Mouse (Mus musculus): ENCODE data around the gene Gtf3c6.

Gene Gtf3c6

DNA sequence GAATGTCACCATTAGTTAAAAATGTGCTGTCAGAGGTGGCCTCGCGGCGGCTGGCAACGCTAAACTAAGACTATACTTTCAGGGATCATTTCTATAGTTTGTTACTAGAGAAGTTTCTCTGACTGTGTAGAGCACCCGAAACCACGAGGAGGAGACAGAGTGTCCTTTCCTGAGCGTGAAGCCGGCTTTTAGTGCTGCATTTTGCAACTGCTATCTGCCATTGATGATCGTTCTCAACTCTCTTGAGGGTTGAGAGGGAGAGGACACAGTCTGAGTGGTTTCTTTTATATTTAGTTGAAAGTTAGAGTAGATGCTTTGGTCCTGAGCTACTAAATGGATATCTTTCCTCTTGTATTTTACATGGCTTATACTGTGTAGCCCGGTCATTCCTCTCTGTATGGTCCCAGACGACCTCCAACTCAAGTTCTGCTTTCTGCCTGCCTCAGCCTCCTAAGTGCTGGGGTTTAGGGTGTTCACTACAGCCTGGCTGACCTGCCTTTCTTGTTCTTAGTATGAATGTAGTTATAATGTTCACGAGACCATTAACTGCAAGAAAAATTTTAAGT is 576 bp upstream of the Gtf3c6 start:
- DNase-seq, result peak; percentile 85

DNA sequence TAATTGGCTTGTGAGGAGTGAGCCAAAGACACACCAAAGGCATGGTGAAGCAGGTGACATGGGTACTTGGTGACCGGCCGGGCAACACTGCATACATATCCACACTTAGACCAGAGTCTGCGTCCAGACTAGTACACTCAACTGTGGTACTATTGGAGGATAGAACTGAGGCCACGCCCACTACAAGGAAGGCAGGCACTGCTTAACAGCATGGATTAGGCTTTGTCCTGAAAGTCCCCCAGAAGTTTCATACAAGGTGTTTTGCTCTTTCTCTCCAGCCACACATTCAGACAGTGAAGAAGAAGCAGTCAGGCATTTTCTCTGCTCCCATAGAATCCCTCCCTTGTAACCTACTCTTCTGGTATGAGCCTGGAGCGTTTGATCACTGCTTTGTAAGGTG is 1.2 kb downstream of the Gtf3c6 start:
- DNase-seq, result peak; percentile 69

DNA sequence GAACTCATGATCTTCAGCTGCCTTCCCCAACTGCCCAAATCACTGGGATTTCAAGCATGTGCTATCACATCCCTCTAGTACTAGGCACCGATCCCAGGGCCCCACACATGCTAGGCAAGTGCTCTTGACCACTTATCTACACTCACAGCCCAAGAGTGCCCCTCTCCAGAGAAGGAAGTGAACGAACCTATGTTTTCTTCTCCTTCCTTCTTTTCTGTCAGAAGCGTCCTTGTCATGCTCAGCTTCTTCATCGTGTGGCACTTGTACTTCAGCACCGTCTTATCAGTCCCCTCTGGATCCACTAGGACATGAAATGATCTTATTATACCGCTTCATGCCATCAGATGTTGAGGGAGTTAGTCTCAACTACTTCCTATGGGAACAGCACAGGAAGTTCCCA is 6.9 kb downstream of the Gtf3c6 start:
- no peak for DNase-seq

DNA sequence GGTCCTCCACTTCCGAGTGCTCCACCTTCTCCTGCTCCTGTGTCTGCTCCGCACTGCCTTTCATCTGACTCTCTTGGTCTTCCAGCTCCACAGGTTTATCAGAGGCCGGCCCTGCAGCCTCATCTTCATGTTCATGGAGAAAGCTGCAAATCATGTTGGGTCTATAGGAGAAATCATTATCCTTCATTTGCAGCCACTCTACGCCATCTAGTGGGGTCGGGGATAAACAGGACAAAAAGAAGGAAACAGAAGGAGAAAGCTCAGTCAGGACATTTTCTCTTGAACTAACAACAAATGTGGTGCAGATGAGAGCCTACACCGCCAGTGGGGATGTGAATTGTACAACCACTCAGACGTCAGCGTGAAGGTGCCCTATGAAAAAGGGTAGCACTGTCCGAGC is 8.3 kb downstream of the Gtf3c6 start:
- peak; percentile 51 for DNase-seq

DNA sequence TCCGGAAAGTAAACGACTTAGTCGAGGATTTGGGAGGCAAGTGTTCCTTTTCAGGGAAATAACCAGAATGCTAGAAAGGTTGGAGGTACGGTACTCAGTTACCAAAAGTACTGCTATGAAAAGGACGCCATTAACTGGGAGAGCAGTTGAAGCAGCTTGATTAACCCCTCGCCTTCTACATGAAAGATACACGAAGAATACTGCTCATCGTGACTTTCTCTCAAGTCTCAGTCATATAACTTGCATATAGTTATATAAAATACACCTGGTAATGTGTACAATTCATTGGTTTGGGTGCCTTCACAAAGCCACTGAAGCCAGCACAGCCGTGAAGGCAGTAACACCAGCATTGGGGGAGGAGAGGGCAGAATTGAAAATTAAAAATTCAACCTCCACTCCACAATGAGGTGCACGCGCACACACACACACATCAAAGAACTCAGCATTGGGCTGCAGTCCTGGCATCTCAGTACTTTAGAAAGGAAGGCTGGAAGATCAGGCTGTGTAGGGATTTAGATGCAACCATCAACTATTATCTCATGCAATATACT is 10.7 kb downstream of the Gtf3c6 start:
- DNase-seq, result peak; percentile 14

DNA sequence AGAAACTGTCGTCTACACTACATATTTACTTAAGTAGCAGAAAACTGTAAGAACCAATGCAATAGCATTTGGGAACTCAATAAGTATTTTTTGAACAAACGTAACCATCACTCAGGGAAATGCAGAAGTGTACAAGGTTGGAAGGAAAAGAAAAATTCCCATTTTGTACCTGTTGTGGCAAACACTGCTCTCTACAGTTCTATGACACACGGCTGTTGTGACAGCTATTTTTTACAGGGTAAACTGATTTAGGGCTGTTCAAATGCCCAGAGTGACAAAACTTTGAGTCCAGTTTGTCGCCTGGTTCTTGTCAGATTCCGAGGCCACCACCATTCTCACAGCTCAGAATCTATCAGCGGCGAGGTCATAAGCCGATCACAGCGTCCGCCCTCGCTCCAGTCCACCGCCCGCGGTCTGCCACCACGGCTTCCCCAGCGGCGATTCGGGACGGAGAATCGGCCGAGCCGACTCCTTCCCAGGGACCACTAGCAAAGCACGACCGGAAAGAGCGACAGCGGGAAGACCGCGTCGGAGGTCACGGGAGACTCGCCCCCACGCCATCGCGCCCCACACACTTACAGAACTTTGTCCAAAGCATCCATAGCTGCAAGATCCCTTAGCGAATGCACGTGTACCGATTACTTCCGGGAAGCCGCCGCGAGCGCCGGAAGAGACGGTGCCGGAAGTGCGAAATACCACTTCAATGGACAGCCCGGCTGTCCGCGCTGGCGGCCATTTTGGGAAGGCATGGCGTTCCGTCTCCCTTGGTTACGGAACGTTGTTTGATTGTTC is 11.3 kb downstream of the Gtf3c6 start, which contains the start of gene Rpf2:
Gene Rpf2 (minus strand): TSS at position 663 of the 792 bp plus-strand sequence.
- DNase-seq, result peak; percentile 83

DNA sequence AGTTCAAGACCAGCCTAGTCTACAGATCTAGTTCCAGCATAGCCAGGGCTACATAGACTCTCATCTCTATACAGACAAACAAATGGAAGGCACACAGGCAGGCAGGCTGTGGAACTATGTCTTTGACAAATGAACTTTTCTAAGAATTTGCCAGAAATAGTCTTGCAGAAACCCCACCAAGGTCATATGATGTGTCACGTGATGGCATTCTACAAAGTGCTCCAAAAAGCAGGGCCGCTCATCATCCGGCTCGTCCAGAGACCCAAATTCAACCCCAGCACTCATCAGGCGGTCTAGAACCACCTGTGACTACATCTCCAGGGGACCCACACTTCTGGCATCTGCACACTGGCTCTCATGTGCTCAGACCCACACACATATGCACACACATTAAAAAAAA is 20.1 kb downstream of the Gtf3c6 start:
- no peak for DNase-seq

DNA sequence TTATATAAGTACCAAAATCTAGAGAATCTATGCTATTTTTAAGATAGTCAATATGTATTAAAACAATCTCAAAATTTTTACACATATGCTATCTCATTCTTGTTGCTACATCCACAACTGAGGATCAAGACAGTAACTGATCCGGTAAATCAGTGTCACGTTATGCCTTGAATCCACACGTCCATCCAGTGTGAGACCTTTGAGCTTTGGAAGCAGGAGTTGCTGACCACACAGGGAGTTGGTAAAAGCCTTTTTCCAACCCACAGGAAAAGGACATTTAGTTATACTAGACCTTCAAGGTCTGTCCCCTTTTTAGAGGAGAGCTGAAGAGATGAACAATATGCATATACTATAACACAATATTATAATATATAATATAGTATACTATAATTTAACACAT is 24.7 kb downstream of the Gtf3c6 start:
- no peak for DNase-seq

DNA sequence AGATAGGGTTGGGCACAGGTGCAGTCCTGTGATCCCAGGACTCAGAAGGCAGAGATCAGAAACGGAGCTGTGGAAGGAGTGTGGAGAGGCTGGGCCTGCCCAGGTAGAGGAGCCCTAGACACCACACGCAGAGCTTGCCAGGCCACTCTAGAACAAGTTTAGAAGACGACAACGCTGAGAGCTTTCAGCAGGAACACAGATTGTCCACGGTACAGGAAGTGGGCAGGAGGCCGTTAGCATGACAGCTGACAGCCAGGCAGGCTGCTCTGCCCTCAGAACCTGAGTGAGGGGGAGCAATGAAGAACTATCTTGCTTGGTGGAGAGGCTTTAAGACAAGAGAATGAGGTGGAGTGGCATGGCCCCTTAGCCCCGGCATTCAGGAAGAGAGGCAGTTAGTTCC is 25.5 kb downstream of the Gtf3c6 start:
- peak; percentile 75 for DNase-seq

DNA sequence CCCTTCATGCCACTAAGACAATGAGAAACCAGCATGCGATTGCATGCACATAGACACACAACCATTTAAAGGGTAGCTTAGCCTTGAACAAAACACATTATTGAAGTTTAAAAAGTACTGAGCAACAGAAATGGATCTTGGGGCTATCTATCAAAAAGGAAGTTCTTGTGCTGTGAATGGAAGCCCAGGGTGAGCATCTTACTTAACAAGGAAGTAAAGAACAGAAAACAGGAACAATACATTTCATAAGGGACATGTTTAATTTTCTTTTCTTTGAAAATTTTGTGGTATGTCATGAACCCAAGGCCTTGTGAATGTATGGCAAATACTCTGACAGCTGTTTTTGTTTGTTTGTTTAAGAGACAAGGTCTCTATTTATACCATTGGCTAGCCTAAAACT is 28.2 kb downstream of the Gtf3c6 start:
- DNase-seq, result no peak

DNA sequence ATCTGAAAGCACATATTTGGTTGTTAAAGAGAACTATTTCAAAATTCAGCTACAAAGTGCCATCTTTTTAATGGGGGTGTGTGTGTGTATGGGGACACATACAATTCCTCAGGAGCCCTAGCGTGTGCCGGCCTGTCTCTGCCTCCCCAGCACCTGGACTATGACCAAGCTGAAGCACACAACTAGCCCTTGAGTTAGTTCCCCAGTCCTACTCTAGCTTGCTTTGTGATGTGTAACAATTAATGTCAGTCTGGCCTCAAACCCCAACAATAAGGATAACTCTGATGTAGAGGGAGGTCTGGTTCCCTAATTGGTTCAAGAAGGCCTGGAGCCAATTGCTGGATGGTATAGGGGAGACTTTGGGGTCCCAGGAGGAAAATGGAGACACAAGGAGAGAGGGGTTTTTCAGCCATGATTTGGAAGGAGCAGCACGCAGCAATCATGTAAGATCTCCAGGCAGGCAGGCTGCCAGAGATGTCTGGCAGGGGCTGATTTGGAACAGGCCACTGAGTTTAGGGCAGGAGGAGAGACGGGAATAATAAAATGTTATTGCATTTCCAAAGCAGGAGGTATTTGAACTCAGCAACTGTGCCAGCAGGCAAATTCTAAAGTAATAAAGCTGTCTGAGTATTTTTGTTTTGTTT is 30.1 kb downstream of the Gtf3c6 start:
- DNase-seq, result no peak

DNA sequence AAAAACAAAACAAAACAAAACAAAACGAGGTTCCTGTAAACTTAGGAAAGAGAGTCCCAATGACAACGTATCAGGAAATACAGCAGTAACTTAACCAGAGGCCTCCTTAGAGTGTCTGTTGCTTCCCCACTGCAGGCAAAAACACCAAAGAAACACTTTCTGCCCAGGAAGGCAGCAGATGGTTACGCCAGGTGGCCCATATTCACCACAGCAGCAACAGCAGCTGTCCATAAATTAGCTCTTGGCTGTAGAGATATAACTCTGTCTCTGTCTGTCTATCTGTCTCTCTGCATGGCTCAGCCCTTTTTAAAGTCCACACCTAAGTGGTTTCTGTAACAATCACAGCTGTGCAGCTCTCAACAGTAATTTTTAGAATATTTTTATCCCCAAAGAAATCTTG is 39.0 kb downstream of the Gtf3c6 start:
- peak; percentile 29 for DNase-seq

DNA sequence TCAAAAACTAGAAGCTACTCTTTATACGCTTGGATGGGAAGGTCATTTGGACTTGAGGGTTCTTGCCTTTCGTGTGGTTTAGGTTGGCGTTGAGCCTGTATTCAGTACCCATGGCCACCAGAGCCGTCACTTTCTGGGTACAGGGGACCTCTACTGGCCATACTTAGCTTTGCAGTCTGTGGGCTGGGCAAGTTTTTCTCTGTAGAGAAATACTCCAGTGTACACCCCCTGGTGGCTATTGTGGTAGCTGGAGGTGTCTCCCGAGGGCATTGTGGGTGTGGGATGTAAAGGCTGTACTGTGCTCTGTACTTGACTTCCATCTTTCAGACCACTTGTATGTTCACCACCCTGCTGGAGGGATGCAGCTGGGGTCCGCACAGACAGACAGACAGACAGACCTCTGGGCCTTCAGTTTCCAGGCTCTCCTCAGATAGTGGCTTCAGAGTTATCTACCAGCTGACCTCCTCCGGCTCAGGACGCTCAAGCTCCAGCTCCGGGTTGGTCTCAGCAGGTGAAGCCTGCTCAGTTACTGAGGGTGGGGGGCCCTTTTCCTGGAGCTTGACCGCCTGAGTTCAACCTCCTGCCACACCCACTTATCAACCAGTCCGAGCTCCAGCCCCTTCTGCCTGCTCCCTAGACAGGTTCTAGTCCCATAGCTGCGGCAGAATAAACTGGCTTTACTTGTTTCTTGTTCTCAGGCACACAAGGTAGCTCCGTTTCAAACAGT is 45.3 kb downstream of the Gtf3c6 start:
- DNase-seq, result peak; percentile 96

Data from thymus, postnatal 14 days (tissue).